Mouse (Mus musculus): ENCODE measurements at regions not wholly inside any gene's neighbourhood (a gene's known extent, or its start where the extent isn't known, plus 50 kb on each side); places are given as distances from the start of the nearest gene placed in this dataset.

GRCm38 (mm10) chr16:79394425-79394824 lies 303.5 kb upstream of the Tmprss15 start:
- no peak overlapping the region for H3K9ac ChIP-seq (ENCODE audit: low read depth, poor library complexity, severe bottlenecking)
- TF ChIP-seq EP300 (IDR thresholded peaks at IDR 0.05; ENCODE audit: insufficient read depth, low read depth, low read length) (no peak), POLR2A (IDR thresholded peaks at IDR 0.05; ENCODE audit: insufficient read depth, low read length) (no peak), CTCF (IDR thresholded peaks at IDR 0.05; ENCODE audit: low read depth, low read length) (no peak)
- H3K27ac ChIP-seq (ENCODE audit: insufficient read depth, low read length), result no peak overlapping the region
- H3K27me3 ChIP-seq (ENCODE audit: control insufficient read depth, insufficient read depth, low read length, poor library complexity, severe bottlenecking), result no peaks in the 10 kb centered on the region
- H3K36me3 ChIP-seq (ENCODE audit: control insufficient read depth, insufficient read depth, low read length, poor library complexity, severe bottlenecking), result no peaks in the 10 kb centered on the region
- H3K4me3 ChIP-seq (ENCODE audit: low read depth, low read length), result no peak overlapping the region
- no peaks in the 10 kb centered on the region for H3K4me1 ChIP-seq (ENCODE audit: control insufficient read depth, insufficient read depth, low read length)
- no peaks in the 10 kb centered on the region for H3K9me3 ChIP-seq (replicated peaks; ENCODE audit: control insufficient read depth, insufficient read depth, low read length, poor library complexity, severe bottlenecking)

- TF ChIP-seq EP300 (IDR thresholded peaks at IDR 0.05; ENCODE audit: insufficient read depth, low read depth, low read length) (no peak), CTCF (IDR thresholded peaks at IDR 0.05; ENCODE audit: low read depth, low read length) (no peak), POLR2A (IDR thresholded peaks at IDR 0.05; ENCODE audit: insufficient read depth, low read length) (no peak)
- H3K9ac ChIP-seq (ENCODE audit: low read depth, poor library complexity, severe bottlenecking), result no peak overlapping the region
- no peaks in the 10 kb centered on the region for H3K27me3 ChIP-seq (ENCODE audit: control insufficient read depth, insufficient read depth, low read length, poor library complexity, severe bottlenecking)
- H3K36me3 ChIP-seq (ENCODE audit: control insufficient read depth, insufficient read depth, low read length, poor library complexity, severe bottlenecking), result no peaks in the 10 kb centered on the region
- H3K4me1 ChIP-seq (ENCODE audit: control insufficient read depth, insufficient read depth, low read length), result no peaks in the 10 kb centered on the region
- H3K9me3 ChIP-seq (replicated peaks; ENCODE audit: control insufficient read depth, insufficient read depth, low read length, poor library complexity, severe bottlenecking), result no peaks in the 10 kb centered on the region
- H3K4me3 ChIP-seq (ENCODE audit: low read depth, low read length), result no peak overlapping the region
- no peak overlapping the region for H3K27ac ChIP-seq (ENCODE audit: insufficient read depth, low read length)
Measured at GRCm38 (mm10) chr16:79386421-79386820, 295.5 kb upstream of the Tmprss15 start.

- Histone ChIP-seq H3K4me3 (ENCODE audit: low read depth, low read length) (no peak overlapping the region), H3K4me1 (ENCODE audit: control insufficient read depth, insufficient read depth, low read length) (no peaks in the 10 kb centered on the region), H3K36me3 (ENCODE audit: control insufficient read depth, insufficient read depth, low read length, poor library complexity, severe bottlenecking) (no peaks in the 10 kb centered on the region), H3K27ac (ENCODE audit: insufficient read depth, low read length) (no peak overlapping the region), H3K9me3 (replicated peaks; ENCODE audit: control insufficient read depth, insufficient read depth, low read length, poor library complexity, severe bottlenecking) (no peaks in the 10 kb centered on the region), H3K27me3 (ENCODE audit: control insufficient read depth, insufficient read depth, low read length, poor library complexity, severe bottlenecking) (no peaks in the 10 kb centered on the region), H3K9ac (ENCODE audit: low read depth, poor library complexity, severe bottlenecking) (no peak overlapping the region)
- TF ChIP-seq POLR2A (IDR thresholded peaks at IDR 0.05; ENCODE audit: insufficient read depth, low read length) (no peak), EP300 (IDR thresholded peaks at IDR 0.05; ENCODE audit: insufficient read depth, low read depth, low read length) (no peak), CTCF (IDR thresholded peaks at IDR 0.05; ENCODE audit: low read depth, low read length) (no peak)
Measured at GRCm38 (mm10) chr16:79350127-79350526, 259.2 kb upstream of the Tmprss15 start.

GRCm38 (mm10) chr16:79342453-79342852 lies 251.6 kb upstream of the Tmprss15 start:
- Histone ChIP-seq H3K9me3 (replicated peaks; ENCODE audit: control insufficient read depth, insufficient read depth, low read length, poor library complexity, severe bottlenecking) (no peaks in the 10 kb centered on the region), H3K36me3 (ENCODE audit: control insufficient read depth, insufficient read depth, low read length, poor library complexity, severe bottlenecking) (no peaks in the 10 kb centered on the region), H3K4me3 (ENCODE audit: low read depth, low read length) (no peak overlapping the region), H3K9ac (ENCODE audit: low read depth, poor library complexity, severe bottlenecking) (no peak overlapping the region), H3K4me1 (ENCODE audit: control insufficient read depth, insufficient read depth, low read length) (no peaks in the 10 kb centered on the region), H3K27me3 (ENCODE audit: control insufficient read depth, insufficient read depth, low read length, poor library complexity, severe bottlenecking) (no peaks in the 10 kb centered on the region), H3K27ac (ENCODE audit: insufficient read depth, low read length) (no peak overlapping the region)
- TF ChIP-seq CTCF (IDR thresholded peaks at IDR 0.05; ENCODE audit: low read depth, low read length) (no peak), EP300 (IDR thresholded peaks at IDR 0.05; ENCODE audit: insufficient read depth, low read depth, low read length) (no peak), POLR2A (IDR thresholded peaks at IDR 0.05; ENCODE audit: insufficient read depth, low read length) (no peak)

GRCm38 (mm10) chr16:79336416-79336815 lies 245.5 kb upstream of the Tmprss15 start:
- TF ChIP-seq CTCF (IDR thresholded peaks at IDR 0.05; ENCODE audit: low read depth, low read length), result no peak
- no peak for TF ChIP-seq POLR2A (IDR thresholded peaks at IDR 0.05; ENCODE audit: insufficient read depth, low read length)
- TF ChIP-seq EP300 (IDR thresholded peaks at IDR 0.05; ENCODE audit: insufficient read depth, low read depth, low read length), result no peak
- no peak overlapping the region for H3K4me3 ChIP-seq (ENCODE audit: low read depth, low read length)
- no peak overlapping the region for H3K27ac ChIP-seq (ENCODE audit: insufficient read depth, low read length)
- no peak overlapping the region for H3K9ac ChIP-seq (ENCODE audit: low read depth, poor library complexity, severe bottlenecking)
- no peaks in the 10 kb centered on the region for H3K27me3 ChIP-seq (ENCODE audit: control insufficient read depth, insufficient read depth, low read length, poor library complexity, severe bottlenecking)
- no peaks in the 10 kb centered on the region for H3K4me1 ChIP-seq (ENCODE audit: control insufficient read depth, insufficient read depth, low read length)
- H3K9me3 ChIP-seq (replicated peaks; ENCODE audit: control insufficient read depth, insufficient read depth, low read length, poor library complexity, severe bottlenecking), result no peaks in the 10 kb centered on the region
- no peaks in the 10 kb centered on the region for H3K36me3 ChIP-seq (ENCODE audit: control insufficient read depth, insufficient read depth, low read length, poor library complexity, severe bottlenecking)

- no peaks in the 10 kb centered on the region for H3K27me3 ChIP-seq (ENCODE audit: control insufficient read depth, insufficient read depth, low read length, poor library complexity, severe bottlenecking)
- no peak for TF ChIP-seq EP300 (IDR thresholded peaks at IDR 0.05; ENCODE audit: insufficient read depth, low read depth, low read length)
- no peak for TF ChIP-seq CTCF (IDR thresholded peaks at IDR 0.05; ENCODE audit: low read depth, low read length)
- no peak for TF ChIP-seq POLR2A (IDR thresholded peaks at IDR 0.05; ENCODE audit: insufficient read depth, low read length)
Measured at GRCm38 (mm10) chr16:79336016-79336415, 245.1 kb upstream of the Tmprss15 start.

More at GRCm38 (mm10) chr16:79336016-79336415, 245.1 kb upstream of the Tmprss15 start:
- H3K9me3 ChIP-seq (replicated peaks; ENCODE audit: control insufficient read depth, insufficient read depth, low read length, poor library complexity, severe bottlenecking), result no peaks in the 10 kb centered on the region
- H3K4me1 ChIP-seq (ENCODE audit: control insufficient read depth, insufficient read depth, low read length), result no peaks in the 10 kb centered on the region
- H3K27ac ChIP-seq (ENCODE audit: insufficient read depth, low read length), result no peak overlapping the region
- no peak overlapping the region for H3K9ac ChIP-seq (ENCODE audit: low read depth, poor library complexity, severe bottlenecking)
- H3K36me3 ChIP-seq (ENCODE audit: control insufficient read depth, insufficient read depth, low read length, poor library complexity, severe bottlenecking), result no peaks in the 10 kb centered on the region
- no peak overlapping the region for H3K4me3 ChIP-seq (ENCODE audit: low read depth, low read length)
